Mouse (Mus musculus) cerebral cortex, adult 2 months (tissue): Measurements from ENCODE around the gene Fgfr2.

ENCODE experiments used
- WGBS: fragments of 180-500 bp; shearing (Covaris S2); methylation state at CpG from one replicate; pipeline ENCODE4 v1.1.7; 2018; 5-methylcytosine and 5-hydroxymethylcytosine counted together

The Fgfr2 gene

GRCm38 (mm10) chr7:131543623-131544481 is 1579.3 kb downstream of the Fgfr2 start:
- 2% methylated on average over 75 of the region's 75 CpGs for WGBS

- 3% methylated on average over 69 of the region's 71 CpGs for WGBS
Measured at GRCm38 (mm10) chr7:131542872-131543622, 1580.1 kb downstream of the Fgfr2 start.

GRCm38 (mm10) chr7:131542115-131542871 is 1580.9 kb downstream of the Fgfr2 start, which contains the start of gene Hmx3:
Gene Hmx3 (plus strand): TSS chr7:131542867.
- WGBS: 2% methylated on average over 63 of the region's 65 CpGs

GRCm38 (mm10) chr7:131541184-131542114 is 1581.7 kb downstream of the Fgfr2 start:
- 3% methylated on average over 41 of the region's 41 CpGs for WGBS

- WGBS: 4% methylated on average over 7 of the region's 7 CpGs
Measured at GRCm38 (mm10) chr7:131539979-131540378, 1583.2 kb downstream of the Fgfr2 start.

- WGBS: 90% methylated on average over 2 of the region's 2 CpGs
Measured at GRCm38 (mm10) chr7:131503739-131504138, 1619.4 kb downstream of the Fgfr2 start.

- WGBS: 96% methylated on average over 5 of the region's 5 CpGs
Measured at GRCm38 (mm10) chr7:131478403-131478802, 1644.7 kb downstream of the Fgfr2 start.

GRCm38 (mm10) chr7:131477140-131477539 is 1646.0 kb downstream of the Fgfr2 start:
- WGBS: 68% methylated on average over 8 of the region's 8 CpGs

- 92% methylated on average over 5 of the region's 5 CpGs for WGBS
Measured at GRCm38 (mm10) chr7:131471551-131471950, 1651.6 kb downstream of the Fgfr2 start.

- 65% methylated on average over 3 of the region's 3 CpGs for WGBS
Measured at GRCm38 (mm10) chr7:131469506-131469905, 1653.6 kb downstream of the Fgfr2 start.

GRCm38 (mm10) chr7:131467312-131467711 is 1655.8 kb downstream of the Fgfr2 start:
- WGBS: 85% methylated on average over 3 of the region's 3 CpGs

- WGBS: 62% methylated on average over 3 of the region's 3 CpGs
Measured at GRCm38 (mm10) chr7:131465735-131466134, 1657.4 kb downstream of the Fgfr2 start.

GRCm38 (mm10) chr7:131465117-131465601 is 1658.0 kb downstream of the Fgfr2 start:
- 59% methylated on average over 3 of the region's 3 CpGs for WGBS

- 89% methylated on average over 5 of the region's 5 CpGs for WGBS
Measured at GRCm38 (mm10) chr7:131456714-131457113, 1666.4 kb downstream of the Fgfr2 start.

- WGBS: 77% methylated on average over 3 of the region's 3 CpGs
Measured at GRCm38 (mm10) chr7:131437051-131437450, 1686.1 kb downstream of the Fgfr2 start.

- 98% methylated on average over 1 of the region's 1 CpGs for WGBS
Measured at GRCm38 (mm10) chr7:131434276-131434675, 1688.9 kb downstream of the Fgfr2 start.

GRCm38 (mm10) chr7:131432244-131432643 is 1690.9 kb downstream of the Fgfr2 start:
- WGBS: 5% methylated on average over 1 of the region's 1 CpGs

GRCm38 (mm10) chr7:131427331-131427730 is 1695.8 kb downstream of the Fgfr2 start:
- WGBS: 77% methylated on average over 5 of the region's 5 CpGs

- WGBS: 89% methylated on average over 2 of the region's 2 CpGs
Measured at GRCm38 (mm10) chr7:131424912-131425311, 1698.2 kb downstream of the Fgfr2 start.

- WGBS: 67% methylated on average over 2 of the region's 2 CpGs
Measured at GRCm38 (mm10) chr7:131411941-131412270, 1711.2 kb downstream of the Fgfr2 start.
